Mouse (Mus musculus) ES-E14 (cell line): ENCODE data around the gene Gm13889. TPM values are rescaled to one million over a fixed set of nuclear protein-coding genes. Genes with fewer than 3 reads are reported as not detected.

ENCODE experiments used
- DNase-seq: peaks from one replicate; pipeline ENCODE4 v3.0.0-alpha.2; 2013; ENCODE audit warnings: low read depth, low spot score
- H3K27ac ChIP-seq: 2 replicates; pipeline ENCODE4 v1.5.1; 2012; ENCODE audit warnings: low read depth, mild to moderate bottlenecking, low read length, moderate library complexity, mixed read lengths; ENCODE audit not compliant: poor library complexity, insufficient read depth, severe bottlenecking
- H3K36me3 ChIP-seq: 2 replicates; pipeline ENCODE4 v1.6.1; 2012; ENCODE audit warnings: mild to moderate bottlenecking, low read length, moderate library complexity, mixed read lengths; ENCODE audit not compliant: control insufficient read depth, poor library complexity, insufficient read depth, severe bottlenecking
- H3K4me1 ChIP-seq, 2 experiments: fragments of 150-350 bp in 1 of 2; sonication (generic) in 1 of 2; 2 replicates each; pipeline ENCODE4 v1.6.1; 2012; ENCODE audit warnings: low read length in 2 of 2, mild to moderate bottlenecking in 1 of 2, mixed read lengths in 1 of 2; ENCODE audit not compliant: control insufficient read depth in 2 of 2, insufficient read depth in 2 of 2, poor library complexity in 1 of 2
- H3K4me3 ChIP-seq, 2 experiments: fragments of 150-350 bp in 1 of 2; sonication (generic) in 1 of 2; 2 replicates each; pipeline ENCODE4 v1.5.1; 2012; ENCODE audit warnings: low read length in 2 of 2, low read depth in 1 of 2, mild to moderate bottlenecking in 1 of 2, mixed read lengths in 1 of 2; ENCODE audit not compliant: insufficient read depth in 1 of 2, poor library complexity in 1 of 2, severe bottlenecking in 1 of 2
- H3K9ac ChIP-seq: 2 replicates; pipeline ENCODE4 v1.6.1; 2012; ENCODE audit warnings: low read depth, mild to moderate bottlenecking, low read length, mixed read lengths; ENCODE audit not compliant: poor library complexity, insufficient read depth, severe bottlenecking
- H3K9me3 ChIP-seq: fragments of 150-350 bp; sonication (generic); 2 replicates; pipeline ENCODE4 v1.6.1; 2012; ENCODE audit warnings: low read depth, mild to moderate bottlenecking, low read length; ENCODE audit not compliant: control insufficient read depth, insufficient read depth
- CHD2 ChIP-seq: IDR thresholded peaks from 2 replicates; pipeline ENCODE4 v1.6.1; 2014; ENCODE audit warnings: mild to moderate bottlenecking, low read depth, low read length, inconsistent platforms
- HCFC1 ChIP-seq: IDR thresholded peaks from 2 replicates; pipeline ENCODE4 v1.6.1; 2012; ENCODE audit warnings: low read length, inconsistent platforms, borderline replicate concordance; ENCODE audit not compliant: insufficient read depth
- MAFK ChIP-seq: IDR thresholded peaks from 2 replicates; pipeline ENCODE4 v1.6.1; 2014; ENCODE audit warnings: mild to moderate bottlenecking, low read depth, low read length, inconsistent platforms; ENCODE audit not compliant: insufficient read depth
- ZC3H11A ChIP-seq: IDR thresholded peaks from 2 replicates; pipeline ENCODE4 v1.6.1; 2012; ENCODE audit warnings: low read depth, mild to moderate bottlenecking, inconsistent platforms, low read length, borderline replicate concordance
- ZNF384 ChIP-seq: IDR thresholded peaks from 2 replicates; pipeline ENCODE4 v1.6.1; 2012; ENCODE audit warnings: low read depth, low read length, inconsistent platforms
- in situ Hi-C, 2 experiments: fragments of 600-800 bp; cut with MboI; formaldehyde crosslinking; loops; one replicate each; pipeline ENCODE4 v1.15.1; 2025; ENCODE audit warnings: low sequenced_read_pairs in 2 of 2, inconsistent platforms in 1 of 2; ENCODE audit not compliant: unreplicated experiment in 2 of 2
- total RNA-seq: library from RNA; depleted of rRNA; stranded (reverse); fragments of 300-350 nt; gene quantifications from 2 replicates; pipeline ENCODE4 v1.2.3, GENCODE M21; 2012

Gene Gm13889
- total RNA-seq, 1 experiment, result 1.0 TPM

GRCm38 (mm10) chr2:93963802-93964201 lies 6.8 kb upstream of the Gm13889 start:
- Histone ChIP-seq H3K4me1 (peaks cover 0 to 3% of the 10 kb centered on the region in 2 experiments; a peak in 1 of 4 replicates), H3K36me3 (no peaks in the 10 kb centered on the region), H3K27ac (no peak overlapping the region), H3K4me3 (no peak overlapping the region), H3K9me3 (no peaks in the 10 kb centered on the region), H3K9ac (no peak overlapping the region)
- TF ChIP-seq ZC3H11A, result no peak
- DNase-seq, result no peak
- in situ Hi-C loops, result no loop called here

GRCm38 (mm10) chr2:93961716-93962115 lies 4.7 kb upstream of the Gm13889 start:
- no peak overlapping the region for H3K27ac ChIP-seq
- no peak overlapping the region for H3K4me3 ChIP-seq
- H3K9ac ChIP-seq, result no peak overlapping the region
- no peaks in the 10 kb centered on the region for H3K9me3 ChIP-seq
- peaks cover 0 to 3% of the 10 kb centered on the region in 2 experiments; a peak in 1 of 4 replicates for H3K4me1 ChIP-seq
- in situ Hi-C loops, result no loop called here
- TF ChIP-seq CHD2 (no peak), HCFC1 (no peak), ZC3H11A (no peak), MAFK (no peak), ZNF384 (no peak)
- H3K36me3 ChIP-seq, result no peaks in the 10 kb centered on the region
- DNase-seq, result no peak

GRCm38 (mm10) chr2:93959346-93959745 lies 2.3 kb upstream of the Gm13889 start:
- no peak for DNase-seq
- Histone ChIP-seq H3K4me3 (no peak overlapping the region), H3K9ac (no peak overlapping the region), H3K9me3 (no peaks in the 10 kb centered on the region), H3K36me3 (no peaks in the 10 kb centered on the region), H3K27ac (no peak overlapping the region), H3K4me1 (peaks cover 0 to 4% of the 10 kb centered on the region in 2 experiments; a peak in 2 of 4 replicates)
- TF ChIP-seq HCFC1 (no peak), MAFK (no peak), CHD2 (no peak), ZNF384 (no peak), ZC3H11A (no peak)
- in situ Hi-C loops, result no loop called here

- no peak overlapping the region for H3K27ac ChIP-seq
- in situ Hi-C loops, result no loop called here
Observed at GRCm38 (mm10) chr2:93958216-93958615, 1.2 kb upstream of the Gm13889 start.

GRCm38 (mm10) chr2:93957785-93958175 lies 779 bp upstream of the Gm13889 start:
- H3K27ac ChIP-seq, result no peak overlapping the region
- in situ Hi-C loops, result no loop called here
- TF ChIP-seq ZC3H11A (no peak), HCFC1 (no peak), MAFK (no peak), CHD2 (no peak), ZNF384 (no peak)
- no peaks in the 10 kb centered on the region for H3K9me3 ChIP-seq
- no peaks in the 10 kb centered on the region for H3K36me3 ChIP-seq
- peaks cover 0 to 4% of the 10 kb centered on the region in 2 experiments; a peak in 2 of 4 replicates for H3K4me1 ChIP-seq
- no peak overlapping the region for H3K9ac ChIP-seq
- DNase-seq, result no peak
- H3K4me3 ChIP-seq, result no peak overlapping the region

More at GRCm38 (mm10) chr2:93958216-93958615, 1.2 kb upstream of the Gm13889 start:
- Histone ChIP-seq H3K4me3 (no peak overlapping the region), H3K9me3 (no peaks in the 10 kb centered on the region), H3K9ac (no peak overlapping the region), H3K36me3 (no peaks in the 10 kb centered on the region), H3K4me1 (peaks cover 0 to 4% of the 10 kb centered on the region in 2 experiments; a peak in 2 of 4 replicates)
- no peak for DNase-seq
- TF ChIP-seq HCFC1, result no peak
- no peak for TF ChIP-seq MAFK
- no peak for TF ChIP-seq ZNF384
- TF ChIP-seq CHD2, result no peak
- no peak for TF ChIP-seq ZC3H11A
